Mouse (Mus musculus): ENCODE measurements around the gene Gm6034. TPM values are rescaled to one million over a fixed set of nuclear protein-coding genes. Genes with fewer than 3 reads are reported as not detected.

The Gm6034 gene
- polyA plus RNA-seq, 1 experiment from 2014 or later: not detected

Other genes starting within 250 kb of the Gm6034 start
- 4.5 and 5.5 TPM in 2 replicates for gene Ier3, start 221.3 kb upstream of the Gm6034 start, polyA plus RNA-seq (2016; fragmentation: Nextera tagmentation; extraction: Ambion mirVana)
- 43.0 and 49.7 TPM in 2 replicates for gene Flot1, start 219.7 kb upstream of the Gm6034 start, polyA plus RNA-seq (2016; fragmentation: Nextera tagmentation; extraction: Ambion mirVana)
- 1,509 and 1,575 TPM in 2 replicates for gene Tubb5, start 204.7 kb upstream of the Gm6034 start, polyA plus RNA-seq (2016; fragmentation: Nextera tagmentation; extraction: Ambion mirVana)
- gene Mdc1, start 201.4 kb upstream of the Gm6034 start, polyA plus RNA-seq (2016; fragmentation: Nextera tagmentation; extraction: Ambion mirVana): 23.2 and 27.3 TPM in 2 replicates
- gene Nrm, start 181.6 kb upstream of the Gm6034 start, polyA plus RNA-seq (2016; fragmentation: Nextera tagmentation; extraction: Ambion mirVana): 61.7 and 67.1 TPM in 2 replicates
- gene Ppp1r18, start 177.4 kb upstream of the Gm6034 start, polyA plus RNA-seq (2016; fragmentation: Nextera tagmentation; extraction: Ambion mirVana): 21.4 and 22.1 TPM in 2 replicates
- gene Dhx16, start 163.1 kb upstream of the Gm6034 start, polyA plus RNA-seq (2016; fragmentation: Nextera tagmentation; extraction: Ambion mirVana): 58.4 and 62.4 TPM in 2 replicates
- 23.2 and 27.6 TPM in 2 replicates for gene 2310061I04Rik, start 145.5 kb upstream of the Gm6034 start, polyA plus RNA-seq (2016; fragmentation: Nextera tagmentation; extraction: Ambion mirVana)
- 104 and 131 TPM in 2 replicates for gene Atat1, start 132.9 kb upstream of the Gm6034 start, polyA plus RNA-seq (2016; fragmentation: Nextera tagmentation; extraction: Ambion mirVana)
- gene Mrps18b, start 126.6 kb upstream of the Gm6034 start, polyA plus RNA-seq (2016; fragmentation: Nextera tagmentation; extraction: Ambion mirVana): 87.6 and 122 TPM in 2 replicates
- gene Ppp1r10, start 126.5 kb upstream of the Gm6034 start, polyA plus RNA-seq (2016; fragmentation: Nextera tagmentation; extraction: Ambion mirVana): 52.9 and 63.4 TPM in 2 replicates
- 98.3 and 109 TPM in 2 replicates for gene Abcf1, start 73.2 kb upstream of the Gm6034 start, polyA plus RNA-seq (2016; fragmentation: Nextera tagmentation; extraction: Ambion mirVana)
- 61.6 and 63.1 TPM in 2 replicates for gene Gnl1, start 63.1 kb upstream of the Gm6034 start, polyA plus RNA-seq (2016; fragmentation: Nextera tagmentation; extraction: Ambion mirVana)
- 44.9 and 49.4 TPM in 2 replicates for gene Prr3, start 62.7 kb upstream of the Gm6034 start, polyA plus RNA-seq (2016; fragmentation: Nextera tagmentation; extraction: Ambion mirVana)
- gene H2-T24, start 22.4 kb upstream of the Gm6034 start, polyA plus RNA-seq (2016; fragmentation: Nextera tagmentation; extraction: Ambion mirVana): 3.2 and 4.0 TPM in 2 replicates
- gene H2-T23, start 10.1 kb upstream of the Gm6034 start, polyA plus RNA-seq (2016; fragmentation: Nextera tagmentation; extraction: Ambion mirVana): 1.2 and 1.5 TPM in 2 replicates
- 5.6 and 9.7 TPM in 2 replicates for gene H2-T22, start 214 bp upstream of the Gm6034 start, polyA plus RNA-seq (2016; fragmentation: Nextera tagmentation; extraction: Ambion mirVana)
- gene Gm11127, start 15.4 kb downstream of the Gm6034 start, polyA plus RNA-seq (2016; fragmentation: Nextera tagmentation; extraction: Ambion mirVana): not detected in 2 replicates
- gene Gm19684, start 78.7 kb downstream of the Gm6034 start, polyA plus RNA-seq (2016; fragmentation: Nextera tagmentation; extraction: Ambion mirVana): not detected in 2 replicates
- not detected in 2 replicates for gene Gm7030, start 86.5 kb downstream of the Gm6034 start, polyA plus RNA-seq (2016; fragmentation: Nextera tagmentation; extraction: Ambion mirVana)
- gene Gm8909, start 125.6 kb downstream of the Gm6034 start, polyA plus RNA-seq (2016; fragmentation: Nextera tagmentation; extraction: Ambion mirVana): not detected in 2 replicates
- gene H2-T3, start 147.3 kb downstream of the Gm6034 start, polyA plus RNA-seq (2016; fragmentation: Nextera tagmentation; extraction: Ambion mirVana): not detected in 2 replicates
- 82.4 and 96.0 TPM in 2 replicates for gene Rpp21, start 215.1 kb downstream of the Gm6034 start, polyA plus RNA-seq (2016; fragmentation: Nextera tagmentation; extraction: Ambion mirVana)
- 20.1 and 24.2 TPM in 2 replicates for gene Trim39, start 229.3 kb downstream of the Gm6034 start, polyA plus RNA-seq (2016; fragmentation: Nextera tagmentation; extraction: Ambion mirVana)
- 0.14 and 0.25 TPM in 2 replicates for gene H2-M10.2, start 243.5 kb downstream of the Gm6034 start, polyA plus RNA-seq (2016; fragmentation: Nextera tagmentation; extraction: Ambion mirVana)

All from limb, embryonic 10.5 days (tissue).